Mouse (Mus musculus) 416B (cell line): ENCODE measurements at regions not wholly inside any gene's neighbourhood (a gene's known extent, or its start where the extent isn't known, plus 50 kb on each side); places are given as distances from the start of the nearest gene placed in this dataset.

Source experiments
- DNase-seq: peaks from one replicate; pipeline ENCODE4 v3.0.0; 2011; ENCODE audit warnings: low read depth

GRCm38 (mm10) chr16:84100444-84100843, 414.5 kb upstream of the A730009L09Rik start:
- no peak for DNase-seq

GRCm38 (mm10) chr16:84111610-84112009, 403.3 kb upstream of the A730009L09Rik start:
- no peak for DNase-seq

DNA sequence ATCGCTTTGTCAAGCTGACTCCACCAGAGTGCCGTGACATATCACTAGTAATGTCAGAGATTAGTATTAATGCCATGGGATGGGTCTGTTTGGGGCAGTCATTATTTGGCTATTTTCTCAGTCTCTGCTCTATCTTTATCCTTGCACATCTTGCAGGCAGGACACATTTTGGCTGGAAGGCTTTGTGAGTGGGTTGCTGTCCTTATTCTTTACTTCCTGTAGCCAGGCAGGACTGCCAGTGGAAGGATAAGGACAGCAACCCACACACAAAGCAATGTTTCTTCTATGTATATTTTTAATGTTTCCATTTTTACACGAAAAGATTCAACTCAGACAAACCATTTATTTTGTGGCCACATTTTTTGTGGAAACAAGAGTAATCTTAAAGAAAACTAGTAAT, 397.4 kb upstream of the A730009L09Rik start:
- no peak for DNase-seq

- peak; percentile 3 for DNase-seq
Measured at GRCm38 (mm10) chr16:84135651-84136200, 379.2 kb upstream of the A730009L09Rik start.

DNA sequence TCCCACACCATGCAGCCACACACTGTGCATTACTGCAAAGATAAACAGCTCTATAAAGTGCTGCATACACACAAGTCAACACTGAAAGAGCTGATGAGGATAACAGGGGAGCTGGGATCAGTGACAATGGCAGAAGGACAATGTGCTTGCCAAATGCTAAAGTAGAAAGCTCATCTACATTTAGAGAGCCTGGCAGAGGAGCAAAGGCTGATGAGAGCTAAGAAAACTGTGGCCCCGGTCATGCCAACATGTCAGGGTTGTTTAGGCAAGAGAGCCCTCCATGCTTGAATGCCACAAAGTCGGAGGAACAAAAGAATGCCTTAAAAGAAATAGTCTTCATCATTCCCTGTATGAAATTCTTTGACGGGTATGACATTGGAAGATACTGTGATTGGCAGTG, 363.0 kb upstream of the A730009L09Rik start:
- DNase-seq, result no peak

DNA sequence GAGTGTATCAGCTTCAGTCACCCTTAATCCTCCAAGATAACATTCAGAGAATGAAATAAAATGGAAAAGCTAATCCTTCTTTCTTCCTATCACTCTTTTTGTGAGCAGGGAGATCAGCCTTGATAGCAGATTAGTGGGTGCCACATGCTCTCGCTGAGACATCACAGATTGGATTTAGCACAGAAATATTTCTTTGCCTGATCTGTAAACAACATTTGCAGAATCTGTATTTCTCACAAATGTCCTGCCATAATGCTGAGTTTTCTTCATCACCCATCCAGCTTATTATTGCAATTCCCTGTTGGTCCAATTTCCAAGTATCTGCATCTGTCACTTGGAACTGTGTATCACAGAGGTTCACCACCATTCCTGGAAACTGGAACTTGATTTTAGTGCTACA, 342.8 kb upstream of the A730009L09Rik start:
- DNase-seq, result no peak
